Mouse (Mus musculus): Measurements from ENCODE around the gene Aoc2. TPM values are rescaled to one million over a fixed set of nuclear protein-coding genes. Genes with fewer than 3 reads are reported as not detected.
"Not testable (repeated sequence)": the region's sequence is repeated elsewhere in the genome, so short reads cannot be mapped to it uniquely, and the experiment has no call there.

The Aoc2 gene
- polyA plus RNA-seq, 1 experiment from 2014 or later, result 1.7 TPM

DNA sequence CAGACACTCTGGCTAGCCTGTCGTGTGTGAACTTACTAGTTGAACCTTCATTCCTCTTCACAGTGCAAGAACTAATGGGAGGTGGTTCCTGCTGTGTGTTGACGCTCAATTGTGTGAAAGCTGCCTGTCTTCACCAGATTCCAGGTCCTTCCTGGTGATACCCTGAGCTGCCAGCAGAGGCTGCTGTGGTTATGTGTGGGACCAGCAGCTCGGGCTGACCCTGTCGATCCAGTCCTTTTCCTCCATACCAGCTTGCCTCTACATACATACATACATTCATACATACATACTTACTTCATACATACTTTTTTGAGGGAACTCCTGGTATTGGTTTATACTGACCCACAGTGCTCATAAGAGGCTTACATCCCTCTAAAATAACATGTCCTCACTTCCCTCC, 1.3 kb upstream of the Aoc2 start:
- Histone ChIP-seq H3K27me3 (no peaks in the 10 kb centered on the region), H3K9ac (no peak overlapping the region), H3K4me2 (no peak overlapping the region), H3K4me1 (no peaks in the 10 kb centered on the region), H3K9me3 (replicated peaks) (no peaks in the 10 kb centered on the region), H3K36me3 (peaks cover 76% of the 10 kb centered on the region), H3K4me3 (replicated peaks) (no peak overlapping the region), H3K27ac (no peak overlapping the region)
- WGBS, result 23% methylated on average over 4 of the region's 4 CpGs
- peak; percentile 40; the same call in 1 of the 2 replicates for ATAC-seq (replicated peaks; ENCODE audit: low FRiP score)

DNA sequence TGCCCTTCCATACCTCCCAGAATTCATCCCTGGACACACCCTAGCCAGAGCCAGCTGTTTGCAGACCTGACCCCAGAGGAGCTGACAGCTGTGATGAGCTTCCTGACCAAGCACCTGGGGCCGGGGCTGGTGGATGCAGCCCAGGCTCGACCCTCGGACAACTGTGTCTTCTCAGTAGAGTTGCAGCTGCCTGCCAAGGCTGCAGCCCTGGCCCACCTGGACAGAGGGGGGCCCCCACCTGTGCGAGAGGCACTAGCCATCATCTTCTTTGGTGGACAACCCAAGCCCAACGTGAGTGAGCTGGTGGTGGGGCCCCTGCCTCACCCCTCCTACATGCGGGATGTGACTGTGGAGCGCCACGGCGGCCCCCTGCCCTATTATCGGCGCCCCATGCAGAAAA, 338 bp downstream of the Aoc2 start:
- 94% methylated on average over 11 of the region's 11 CpGs for WGBS
- not testable (repeated sequence) for H3K4me1 ChIP-seq; H3K27ac ChIP-seq; H3K9ac ChIP-seq; ATAC-seq (replicated peaks; ENCODE audit: low FRiP score); H3K27me3 ChIP-seq; H3K9me3 ChIP-seq (replicated peaks); H3K4me2 ChIP-seq; H3K4me3 ChIP-seq (replicated peaks)
- H3K36me3 ChIP-seq, result peaks cover 60% of the 10 kb centered on the region

DNA sequence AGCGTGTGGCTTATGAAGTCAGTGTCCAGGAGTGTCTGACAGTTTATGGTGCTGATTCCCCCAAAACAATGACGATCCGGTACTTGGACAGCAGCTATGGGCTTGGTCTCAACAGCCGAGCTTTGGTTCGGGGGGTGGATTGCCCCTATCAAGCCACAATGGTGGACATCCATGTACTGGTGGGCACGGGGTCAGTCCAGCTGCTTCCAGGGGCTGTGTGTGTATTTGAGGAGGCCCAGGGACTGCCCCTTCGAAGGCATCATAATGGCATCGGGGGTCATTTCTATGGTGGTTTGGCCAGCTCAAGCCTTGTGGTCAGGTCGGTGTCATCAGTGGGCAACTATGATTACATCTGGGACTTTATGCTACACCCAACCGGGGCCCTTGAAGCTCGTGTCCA, 1.3 kb downstream of the Aoc2 start:
- no peaks in the 10 kb centered on the region for H3K27me3 ChIP-seq
- ATAC-seq (replicated peaks; ENCODE audit: low FRiP score), result no peak
- no peak overlapping the region for H3K9ac ChIP-seq
- H3K27ac ChIP-seq, result no peak overlapping the region
- WGBS, result 88% methylated on average over 11 of the region's 11 CpGs
- 0 out of 2 replicates have a peak, but pooled peaks cover 3% of the 10 kb centered on the region for H3K4me1 ChIP-seq
- no peaks in the 10 kb centered on the region for H3K9me3 ChIP-seq (replicated peaks)
- no peak overlapping the region for H3K4me2 ChIP-seq
- no peak overlapping the region for H3K4me3 ChIP-seq (replicated peaks)
- H3K36me3 ChIP-seq, result peaks cover 51% of the 10 kb centered on the region

DNA sequence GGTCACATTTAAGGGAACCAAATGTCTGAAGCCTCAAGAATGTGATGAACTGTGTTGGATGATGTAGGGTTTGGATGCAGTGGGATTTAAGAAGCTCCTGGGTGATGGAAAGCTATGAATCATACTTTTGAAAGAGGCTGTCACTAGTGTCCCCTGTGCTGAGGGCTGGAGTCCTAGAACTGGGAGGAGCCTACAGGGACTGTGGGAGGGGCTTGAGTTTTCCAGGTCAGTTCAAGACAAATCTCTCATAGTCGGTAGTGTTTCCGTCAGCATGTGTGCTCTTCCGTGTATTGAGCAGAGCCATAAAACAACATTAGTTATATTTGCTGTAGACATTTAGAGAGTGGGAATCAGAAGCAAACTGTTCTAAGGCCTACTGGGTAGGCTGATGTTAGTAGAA, 2.4 kb downstream of the Aoc2 start:
- 0 out of 2 replicates have a peak, but pooled peaks cover 3% of the 10 kb centered on the region for H3K4me1 ChIP-seq
- no peaks in the 10 kb centered on the region for H3K9me3 ChIP-seq (replicated peaks)
- no peak for ATAC-seq (replicated peaks; ENCODE audit: low FRiP score)
- WGBS, result 54% methylated on average over 3 of the region's 3 CpGs
- H3K27ac ChIP-seq, result no peak overlapping the region
- no peaks in the 10 kb centered on the region for H3K27me3 ChIP-seq
- no peak overlapping the region for H3K4me3 ChIP-seq (replicated peaks)
- H3K4me2 ChIP-seq, result no peak overlapping the region
- H3K9ac ChIP-seq, result no peak overlapping the region
- H3K36me3 ChIP-seq, result peaks cover 39% of the 10 kb centered on the region

DNA sequence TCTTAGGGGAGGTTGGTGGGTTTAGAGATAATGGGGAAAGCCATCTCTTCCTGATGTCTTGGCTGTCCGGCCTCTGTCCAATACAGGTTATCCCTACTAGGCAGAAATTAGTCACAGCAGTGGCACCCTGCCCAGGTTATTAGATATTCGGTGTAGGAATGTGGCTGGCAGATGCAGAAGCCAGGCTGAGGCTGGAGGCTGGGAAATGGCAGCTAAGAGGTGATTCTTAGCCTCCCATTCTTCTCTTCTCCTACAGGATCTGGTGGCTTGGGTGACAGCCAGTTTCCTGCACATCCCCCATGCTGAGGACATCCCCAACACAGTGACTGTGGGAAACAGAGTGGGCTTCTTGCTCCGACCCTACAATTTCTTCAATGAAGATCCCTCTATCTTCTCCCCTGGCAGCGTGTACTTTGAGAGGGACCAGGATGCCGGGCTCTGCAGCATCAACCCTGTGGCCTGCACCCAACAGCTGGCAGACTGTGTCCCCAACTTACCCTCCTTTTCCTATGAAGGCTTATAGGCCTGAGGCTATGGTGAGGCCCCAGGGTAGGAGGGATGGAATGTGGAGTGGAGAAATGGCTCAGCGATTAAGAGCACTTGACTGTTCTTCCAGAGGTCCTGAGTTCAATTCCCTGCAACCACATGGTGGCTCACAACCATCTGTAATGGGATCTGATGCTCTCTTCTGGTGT, 4.2 kb downstream of the Aoc2 start:
- Histone ChIP-seq H3K4me1 (peaks cover 8% of the 10 kb centered on the region; the same call in 1 of the 2 replicates), H3K27ac (no peak overlapping the region), H3K9me3 (replicated peaks) (no peaks in the 10 kb centered on the region), H3K4me3 (replicated peaks) (no peak overlapping the region), H3K27me3 (no peaks in the 10 kb centered on the region), H3K9ac (no peak overlapping the region), H3K36me3 (peaks cover 21% of the 10 kb centered on the region), H3K4me2 (no peak overlapping the region)
- ATAC-seq (replicated peaks; ENCODE audit: low FRiP score), result no peak
- WGBS, result 89% methylated on average over 6 of the region's 6 CpGs

DNA sequence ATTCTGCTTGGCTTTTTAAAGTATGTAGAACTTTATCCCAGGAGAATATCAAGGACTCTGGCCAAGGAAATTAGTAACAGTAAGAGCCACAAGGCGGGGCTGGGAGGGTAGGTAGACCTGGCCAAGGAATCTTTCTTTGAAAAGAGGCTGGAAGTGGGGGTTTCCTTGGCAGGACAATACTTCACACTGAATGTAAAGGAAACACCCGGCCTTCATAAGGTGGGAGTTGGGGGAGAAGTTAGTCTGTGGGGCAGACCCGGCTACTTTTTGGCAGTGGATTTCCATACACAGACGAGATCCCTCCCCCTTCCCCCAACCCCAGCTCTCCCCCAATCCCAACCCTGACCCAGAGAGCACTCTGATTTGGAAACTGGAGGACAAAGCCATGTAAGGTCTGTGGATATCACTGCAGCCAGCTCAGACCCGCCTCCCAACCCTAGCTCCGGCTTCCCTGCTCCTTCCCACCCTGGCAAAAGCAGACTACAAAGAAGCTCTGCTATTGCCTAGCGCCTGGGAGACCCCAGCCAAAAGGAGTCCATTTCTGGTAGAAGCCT, 5.6 kb downstream of the Aoc2 start, which contains the start of gene Aoc3:
Gene Aoc3, plus strand, starts transcription at position 235 of the 554 bp plus-strand sequence.
- 61% methylated on average over 7 of the region's 7 CpGs for WGBS
- H3K9me3 ChIP-seq (replicated peaks), result no peaks in the 10 kb centered on the region
- H3K27me3 ChIP-seq, result no peaks in the 10 kb centered on the region
- H3K9ac ChIP-seq, result no peak within 1 kb of the TSS
- ATAC-seq (replicated peaks; ENCODE audit: low FRiP score), result no peak
- peaks cover 14% of the 10 kb centered on the region; the same call in 1 of the 2 replicates for H3K4me1 ChIP-seq
- no peak within 1 kb of the TSS for H3K4me2 ChIP-seq
- H3K36me3 ChIP-seq, result peaks cover 8% of the 10 kb centered on the region
- no peak within 1 kb of the TSS for H3K4me3 ChIP-seq (replicated peaks)
- H3K27ac ChIP-seq, result peak within 1 kb of the TSS; percentile 32; the same call in 1 of the 2 replicates

DNA sequence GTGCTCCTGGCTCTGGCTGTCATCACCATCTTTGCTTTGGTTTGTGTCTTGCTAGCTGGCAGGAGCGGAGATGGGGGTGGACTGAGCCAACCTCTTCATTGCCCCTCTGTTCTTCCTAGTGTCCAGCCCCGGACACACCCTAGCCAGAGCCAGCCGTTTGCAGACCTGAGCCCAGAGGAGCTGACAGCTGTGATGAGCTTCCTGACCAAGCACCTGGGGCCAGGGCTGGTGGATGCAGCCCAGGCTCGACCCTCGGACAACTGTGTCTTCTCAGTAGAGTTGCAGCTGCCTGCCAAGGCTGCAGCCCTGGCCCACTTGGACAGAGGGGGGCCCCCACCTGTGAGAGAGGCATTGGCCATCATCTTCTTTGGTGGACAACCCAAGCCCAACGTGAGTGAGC, 6.1 kb downstream of the Aoc2 start:
- H3K4me1 ChIP-seq, result peaks cover 14% of the 10 kb centered on the region; the same call in 1 of the 2 replicates
- not testable (repeated sequence) for H3K4me3 ChIP-seq (replicated peaks); H3K9me3 ChIP-seq (replicated peaks); ATAC-seq (replicated peaks; ENCODE audit: low FRiP score); H3K36me3 ChIP-seq; H3K27me3 ChIP-seq; H3K4me2 ChIP-seq; H3K9ac ChIP-seq
- WGBS, result 80% methylated on average over 6 of the region's 6 CpGs
- peak overlapping the region; percentile 32; the same call in 1 of the 2 replicates for H3K27ac ChIP-seq

DNA sequence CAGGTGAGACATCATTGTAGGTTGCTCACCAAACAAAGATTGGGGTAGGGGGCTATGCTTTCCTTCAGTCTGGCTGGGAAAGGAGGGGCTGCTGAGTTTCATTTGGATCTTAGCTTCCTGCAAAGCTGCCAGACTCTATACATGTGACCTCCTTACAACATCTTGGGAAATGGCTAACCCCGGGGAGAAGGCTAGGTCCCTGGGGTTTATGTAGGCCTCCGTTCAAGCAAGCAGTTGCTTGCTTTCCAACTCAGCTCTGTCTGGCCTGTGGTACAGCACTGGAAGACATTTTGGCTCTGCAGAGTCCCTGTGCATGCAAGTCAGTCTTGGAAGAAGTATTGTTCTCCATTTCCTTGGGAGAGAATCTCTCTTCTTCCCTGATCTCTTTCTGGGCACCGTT, 7.7 kb downstream of the Aoc2 start:
- no peak for ATAC-seq (replicated peaks; ENCODE audit: low FRiP score)
- 74% methylated on average over 3 of the region's 3 CpGs for WGBS
- Histone ChIP-seq H3K9ac (no peak overlapping the region), H3K4me1 (peaks cover 19% of the 10 kb centered on the region), H3K27me3 (no peaks in the 10 kb centered on the region), H3K9me3 (replicated peaks) (no peaks in the 10 kb centered on the region), H3K4me2 (no peak overlapping the region), H3K27ac (no peak overlapping the region), H3K36me3 (no peaks in the 10 kb centered on the region), H3K4me3 (replicated peaks) (no peak overlapping the region)

DNA sequence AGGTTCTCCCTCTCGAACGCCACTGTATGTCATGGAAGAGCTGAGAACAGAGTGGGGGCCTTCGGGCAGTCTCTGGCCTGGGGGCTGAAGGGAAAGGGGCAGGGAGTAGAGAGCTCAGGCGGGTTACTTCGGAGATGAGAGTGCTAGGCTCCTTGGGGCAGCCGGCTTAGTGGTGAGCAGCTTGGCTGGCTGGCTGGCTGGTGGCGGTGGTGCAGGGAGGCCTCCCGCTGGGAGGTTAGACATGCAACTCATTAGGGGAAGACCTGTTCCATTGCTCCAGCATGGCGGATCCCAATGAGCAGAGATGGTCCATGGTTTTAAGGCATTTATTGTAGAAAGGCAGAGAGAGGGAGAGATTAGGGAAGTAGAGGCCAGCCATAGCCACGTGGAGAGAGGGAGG, 9.2 kb downstream of the Aoc2 start:
- 47% methylated on average over 10 of the region's 10 CpGs for WGBS
- peaks cover 32% of the 10 kb centered on the region for H3K4me1 ChIP-seq
- no peak for ATAC-seq (replicated peaks; ENCODE audit: low FRiP score)
- no peak overlapping the region for H3K4me3 ChIP-seq (replicated peaks)
- no peaks in the 10 kb centered on the region for H3K9me3 ChIP-seq (replicated peaks)
- H3K27me3 ChIP-seq, result no peaks in the 10 kb centered on the region
- H3K36me3 ChIP-seq, result no peaks in the 10 kb centered on the region
- H3K4me2 ChIP-seq, result no peak overlapping the region
- H3K27ac ChIP-seq, result no peak overlapping the region
- H3K9ac ChIP-seq, result no peak overlapping the region

DNA sequence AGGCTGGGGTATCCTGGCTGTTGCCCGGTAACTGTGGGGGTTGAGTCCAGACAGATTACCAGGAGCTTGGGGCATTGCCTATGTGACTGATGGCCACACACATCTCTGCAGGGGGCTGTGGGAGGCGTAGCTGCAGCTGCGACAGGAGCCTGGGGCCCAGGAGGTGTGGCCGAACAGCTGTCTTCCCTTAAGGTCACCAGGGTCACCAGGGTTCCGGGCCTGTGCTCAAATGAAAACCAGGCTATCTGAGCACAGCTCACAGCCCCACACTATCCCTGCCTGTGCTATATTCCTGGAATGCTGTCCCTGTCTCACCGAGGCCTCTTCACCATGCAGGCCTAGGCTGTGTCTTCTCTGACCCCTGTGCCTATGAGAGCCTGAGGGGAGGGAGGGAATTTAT, 9.7 kb downstream of the Aoc2 start:
- ATAC-seq (replicated peaks; ENCODE audit: low FRiP score), result no peak
- 11% methylated on average over 6 of the region's 6 CpGs for WGBS

DNA sequence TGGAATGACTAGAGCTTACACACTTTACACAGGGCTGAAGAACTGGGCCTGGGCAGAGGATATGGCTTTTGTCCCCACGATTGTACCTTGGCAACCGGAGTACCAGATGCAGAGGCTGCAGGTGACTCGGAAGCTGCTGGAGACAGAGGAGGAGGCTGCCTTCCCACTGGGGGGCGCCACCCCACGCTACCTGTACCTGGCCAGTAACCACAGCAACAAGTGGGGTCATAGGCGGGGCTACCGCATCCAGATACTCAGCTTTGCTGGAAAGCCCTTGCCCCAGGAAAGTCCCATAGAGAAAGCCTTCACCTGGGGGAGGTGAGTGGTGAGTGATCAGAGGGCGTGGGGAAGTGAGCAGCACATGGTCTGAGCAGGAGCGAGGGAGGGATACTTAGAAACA, 10.8 kb downstream of the Aoc2 start:
- WGBS, result 83% methylated on average over 9 of the region's 9 CpGs
- no peak overlapping the region for H3K27ac ChIP-seq
- no peak overlapping the region for H3K4me2 ChIP-seq
- H3K9ac ChIP-seq, result no peak overlapping the region
- no peak overlapping the region for H3K4me3 ChIP-seq (replicated peaks)
- no peaks in the 10 kb centered on the region for H3K27me3 ChIP-seq
- no peak for ATAC-seq (replicated peaks; ENCODE audit: low FRiP score)
- H3K9me3 ChIP-seq (replicated peaks), result no peaks in the 10 kb centered on the region
- H3K36me3 ChIP-seq, result no peaks in the 10 kb centered on the region
- H3K4me1 ChIP-seq, result peaks cover 30% of the 10 kb centered on the region

More for the DNA sequence above, 9.7 kb downstream of the Aoc2 start:
- Histone ChIP-seq H3K27ac (no peak overlapping the region), H3K4me3 (replicated peaks) (no peak overlapping the region), H3K36me3 (no peaks in the 10 kb centered on the region), H3K27me3 (no peaks in the 10 kb centered on the region), H3K9ac (no peak overlapping the region), H3K9me3 (replicated peaks) (no peaks in the 10 kb centered on the region), H3K4me1 (peaks cover 32% of the 10 kb centered on the region), H3K4me2 (no peak overlapping the region)

DNA sequence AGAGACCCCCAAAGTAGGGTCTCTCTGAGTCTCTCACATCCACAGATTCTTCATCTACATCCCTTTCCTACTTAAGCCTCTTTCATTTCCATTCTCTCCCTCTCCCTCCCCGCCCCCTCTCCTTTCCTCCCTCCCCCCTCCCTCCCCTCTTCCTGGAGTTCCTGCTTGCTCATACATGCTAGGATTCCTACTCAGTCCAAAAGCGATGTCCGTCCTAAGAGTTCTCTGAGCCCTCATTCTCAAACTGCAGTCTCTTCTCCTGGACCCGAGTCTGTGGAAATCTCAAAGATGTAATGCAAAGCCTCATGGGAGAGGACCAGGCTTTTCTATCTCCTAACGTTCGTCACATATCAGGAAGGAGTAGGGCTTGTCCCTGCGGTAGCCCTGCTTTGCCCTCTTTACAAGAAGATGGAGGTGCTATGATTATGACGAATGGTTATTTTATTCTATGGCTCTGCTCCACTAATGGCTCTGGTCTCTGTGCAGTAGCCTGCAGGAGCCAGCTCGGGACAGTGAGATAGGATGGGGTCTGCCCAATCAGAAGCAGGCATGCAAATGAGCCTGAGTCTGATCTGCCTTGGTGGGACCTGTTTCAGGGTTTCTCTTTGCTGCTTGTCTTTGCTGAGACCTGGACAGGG, 13.4 kb downstream of the Aoc2 start:
- no peaks in the 10 kb centered on the region for H3K9me3 ChIP-seq (replicated peaks)
- H3K4me1 ChIP-seq, result peaks cover 29% of the 10 kb centered on the region
- no peaks in the 10 kb centered on the region for H3K36me3 ChIP-seq
- peak overlapping the region; percentile 39 for H3K4me3 ChIP-seq (replicated peaks)
- ATAC-seq (replicated peaks; ENCODE audit: low FRiP score), result peak; percentile 90
- H3K27ac ChIP-seq, result peak overlapping the region; percentile 79
- 0 out of 2 replicates have a peak overlapping the region, but pooled peaks have one; percentile 33 for H3K9ac ChIP-seq
- H3K4me2 ChIP-seq, result peak overlapping the region; percentile 65
- H3K27me3 ChIP-seq, result no peaks in the 10 kb centered on the region
- whole genome bisulfite sequencing, result 0% methylated on average over 9 of the region's 9 CpGs

Measured in kidney, embryonic 15.5 days (tissue).